Comparison of ENCODE assay signal across 11 mouse cellular contexts in genomic region chrX:50618936-50619335, GRCm38 (mm10).
"Had no signal": no experiment of that assay in that cellular context is flagged by ENCODE, and none has a peak within 500 bp of the region (broad histone marks: within the 10 kb centered on the region; RNA-seq: fewer than 3 reads in every experiment).

No protein-coding gene starts in this region.

- H3K9ac ChIP-seq: kidney, embryonic 15.5 days; limb, embryonic 13.5 days; liver, embryonic 14.5 days; midbrain, embryonic 15.5 days; neural tube, embryonic 12.5 days had no signal

- DNase-seq: kidney, postnatal 14 days; left cerebral cortex, postnatal 4 days; lung, adult 18-20 months; thymus, adult 18-20 months; thymus, postnatal 14 days had no signal

- H3K4me2 ChIP-seq: kidney, embryonic 15.5 days; limb, embryonic 13.5 days; midbrain, embryonic 11.5 days; midbrain, embryonic 15.5 days; neural tube, embryonic 12.5 days had no signal

- ATAC-seq: midbrain, embryonic 15.5 days had no signal

- H3K27me3 ChIP-seq: kidney, embryonic 15.5 days; limb, embryonic 13.5 days; midbrain, embryonic 15.5 days; neural tube, embryonic 12.5 days had no signal

- H3K4me3 ChIP-seq: kidney, embryonic 15.5 days; limb, embryonic 13.5 days; midbrain, embryonic 15.5 days; neural tube, embryonic 12.5 days had no signal

- H3K9me3 ChIP-seq: kidney, embryonic 15.5 days; limb, embryonic 13.5 days; midbrain, embryonic 15.5 days; neural tube, embryonic 12.5 days had no signal

- H3K36me3 ChIP-seq: midbrain, embryonic 15.5 days had no signal

- H3K27ac ChIP-seq: kidney, embryonic 15.5 days; limb, embryonic 13.5 days; liver, embryonic 14.5 days; neural tube, embryonic 12.5 days had no signal

- H3K4me1 ChIP-seq: kidney, embryonic 15.5 days; limb, embryonic 13.5 days; midbrain, embryonic 15.5 days; neural tube, embryonic 12.5 days had no signal
